Mouse (Mus musculus) small intestine, adult 2 months (tissue): ENCODE measurements around the gene Cd2ap. TPM values are rescaled to one million over a fixed set of nuclear protein-coding genes. Genes with fewer than 3 reads are reported as not detected.

Experiments
- H3K27ac ChIP-seq: fragments of 200-500 bp; 2 replicates; pipeline ENCODE4 v1.5.1; 2012; ENCODE audit warnings: low read depth, low read length, control low read depth, inconsistent platforms; ENCODE audit not compliant: insufficient read depth
- H3K27me3 ChIP-seq: fragments of 200-500 bp; 2 replicates; pipeline ENCODE4 v1.6.1; 2012; ENCODE audit warnings: mild to moderate bottlenecking, moderate library complexity, low read length, inconsistent platforms; ENCODE audit not compliant: control insufficient read depth, insufficient read depth
- H3K36me3 ChIP-seq: fragments of 200-500 bp; 2 replicates; pipeline ENCODE4 v1.6.1; 2012; ENCODE audit warnings: mild to moderate bottlenecking, low read length, control low read depth, inconsistent platforms; ENCODE audit not compliant: control insufficient read depth, insufficient read depth
- H3K4me1 ChIP-seq: fragments of 200-500 bp; 2 replicates; pipeline ENCODE4 v1.6.1; 2012; ENCODE audit warnings: low read length, inconsistent platforms, mixed read lengths; ENCODE audit not compliant: control insufficient read depth, insufficient read depth, insufficient read length
- H3K4me3 ChIP-seq: fragments of 200-500 bp; 2 replicates; pipeline ENCODE4 v1.5.1; 2012; ENCODE audit warnings: low read depth, mild to moderate bottlenecking, control low read depth, inconsistent platforms, low read length, moderate library complexity
- CTCF ChIP-seq: fragments of 200-500 bp; IDR thresholded peaks from 2 replicates; pipeline ENCODE4 v1.5.1; 2012; ENCODE audit warnings: low read depth, mild to moderate bottlenecking, control low read depth, inconsistent platforms, low read length, moderate library complexity, mixed read lengths; ENCODE audit not compliant: insufficient replicate concordance, insufficient read length; ENCODE audit errors: extremely low read depth
- POLR2A ChIP-seq: fragments of 200-500 bp; IDR thresholded peaks from 2 replicates; pipeline ENCODE4 v1.6.1; 2012; ENCODE audit warnings: low read depth, mild to moderate bottlenecking, control low read depth, inconsistent platforms, low read length, moderate library complexity
- WGBS: fragments of 180-500 bp; shearing (Covaris S2); methylation state at CpG from one replicate; pipeline ENCODE4 v1.1.7; 2018; 5-methylcytosine and 5-hydroxymethylcytosine counted together
- polyA plus RNA-seq: library from polyadenylated mRNA; depleted of rRNA; stranded (reverse); fragments of >200 nt; gene quantifications from 2 replicates; pipeline ENCODE4 v1.2.3, GENCODE M21; 2012; rRNA removed

The Cd2ap gene
- polyA plus RNA-seq, 1 experiment = 17.9 TPM

GRCm38 (mm10) chr17:42745657-42746420, 130.6 kb downstream of the Cd2ap start:
- Histone ChIP-seq H3K27ac (no peak overlapping the region), H3K4me3 (no peak overlapping the region), H3K4me1 (no peaks in the 10 kb centered on the region), H3K36me3 (no peaks in the 10 kb centered on the region), H3K27me3 (no peaks in the 10 kb centered on the region)
- WGBS = 61% methylated on average over 6 of the region's 6 CpGs
- TF ChIP-seq POLR2A (no peak), CTCF (no peak)

Other genes with a start within 250 kb of the Cd2ap start
- gene Adgrf4, start 184.4 kb downstream of the Cd2ap start, polyA plus RNA-seq = 0.04 TPM in 1 of 2 replicates, not detected in the other
- 0.05 and 0.06 TPM in 2 replicates for gene Adgrf2, start 134.5 kb downstream of the Cd2ap start, polyA plus RNA-seq
- gene Tnfrsf21, start 139.9 kb upstream of the Cd2ap start, polyA plus RNA-seq = 28.5 and 29.1 TPM in 2 replicates